Mouse (Mus musculus) embryo, embryonic 11 days (tissue): Measurements from ENCODE around the gene Tbkbp1.
"Not testable (repeated sequence)": the region's sequence is repeated elsewhere in the genome, so short reads cannot be mapped to it uniquely, and the experiment has no call there.

Experiments used
- DNase-seq: peaks from one replicate; pipeline ENCODE4 v3.0.0-alpha.2; 2015

Gene Tbkbp1

GRCm38 (mm10) chr11:97151343-97151801, at the start of gene Tbkbp1:
TSS of gene Tbkbp1 (minus strand) at chr11:97151495.
- DNase-seq, result peak; percentile 68

GRCm38 (mm10) chr11:97199519-97199918, 48.2 kb upstream of the Tbkbp1 start:
- DNase-seq, result no peak

GRCm38 (mm10) chr11:97198601-97199000, 47.3 kb upstream of the Tbkbp1 start:
- DNase-seq, result peak; percentile 54

GRCm38 (mm10) chr11:97197021-97197420, 45.7 kb upstream of the Tbkbp1 start:
- DNase-seq, result no peak

GRCm38 (mm10) chr11:97196541-97196940, 45.2 kb upstream of the Tbkbp1 start:
- no peak for DNase-seq

- DNase-seq, result no peak
These were observed 41.3 kb upstream of the Tbkbp1 start for GRCm38 (mm10) chr11:97192621-97192951.

- no peak for DNase-seq
These were observed 40.8 kb upstream of the Tbkbp1 start for GRCm38 (mm10) chr11:97191915-97192620.

- DNase-seq, result no peak
These were observed 39.7 kb upstream of the Tbkbp1 start for GRCm38 (mm10) chr11:97190992-97191391.

GRCm38 (mm10) chr11:97189645-97190044, 38.4 kb upstream of the Tbkbp1 start:
- not testable (repeated sequence) for DNase-seq

- no peak for DNase-seq
These were observed 37.9 kb upstream of the Tbkbp1 start for GRCm38 (mm10) chr11:97189231-97189630.

GRCm38 (mm10) chr11:97188643-97188955, 37.3 kb upstream of the Tbkbp1 start:
- DNase-seq, result no peak

- DNase-seq, result peak; percentile 100
These were observed 36.7 kb upstream of the Tbkbp1 start, which contains the start of gene Kpnb1 for GRCm38 (mm10) chr11:97187764-97188642. TSS of gene Kpnb1 (minus strand) at chr11:97187881.

- DNase-seq, result peak; percentile 98
These were observed 35.9 kb upstream of the Tbkbp1 start for GRCm38 (mm10) chr11:97186947-97187763.

GRCm38 (mm10) chr11:97185704-97186614, 34.7 kb upstream of the Tbkbp1 start:
- DNase-seq, result no peak

GRCm38 (mm10) chr11:97184875-97185274, 33.6 kb upstream of the Tbkbp1 start:
- no peak for DNase-seq

- DNase-seq, result no peak
These were observed 31.2 kb upstream of the Tbkbp1 start for GRCm38 (mm10) chr11:97182446-97182845.

GRCm38 (mm10) chr11:97181061-97181460, 29.8 kb upstream of the Tbkbp1 start:
- DNase-seq, result no peak

GRCm38 (mm10) chr11:97178198-97178597, 26.9 kb upstream of the Tbkbp1 start:
- no peak for DNase-seq

- peak; percentile 75 for DNase-seq
These were observed 25.6 kb upstream of the Tbkbp1 start for GRCm38 (mm10) chr11:97176851-97177250.

GRCm38 (mm10) chr11:97175499-97175898, 24.2 kb upstream of the Tbkbp1 start:
- no peak for DNase-seq

- no peak for DNase-seq
These were observed 9.0 kb upstream of the Tbkbp1 start for GRCm38 (mm10) chr11:97160341-97160740.

- DNase-seq, result no peak
These were observed 5.7 kb upstream of the Tbkbp1 start for GRCm38 (mm10) chr11:97156999-97157398.
